Mouse (Mus musculus): ENCODE data around the gene Irf5. TPM values are rescaled to one million over a fixed set of nuclear protein-coding genes. Genes with fewer than 3 reads are reported as not detected.

The Irf5 gene
- polyA plus RNA-seq, 1 experiment from 2014 or later, result 4.2 TPM

DNA sequence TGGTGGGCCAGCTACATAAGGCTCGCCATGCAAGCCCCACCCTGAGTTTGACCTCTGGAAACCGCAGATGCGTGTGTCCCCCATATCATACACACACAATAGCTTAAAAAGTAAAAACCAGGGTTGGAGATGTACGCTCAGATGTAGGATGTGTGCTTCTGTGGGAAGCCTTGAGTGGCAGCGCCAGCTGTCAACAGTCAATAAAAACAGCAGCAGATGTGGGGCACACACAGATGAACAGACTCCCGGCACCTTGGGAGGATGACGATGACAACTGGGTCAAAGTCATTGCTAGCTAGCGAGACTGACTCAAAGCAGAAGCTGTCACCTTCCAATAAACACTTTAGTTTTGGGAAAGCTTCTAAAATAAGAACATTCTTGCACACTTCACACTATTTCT lies 13.1 kb downstream of the Irf5 start:
- Histone ChIP-seq H3K9ac (ENCODE audit: low read depth, low read length) (no peak overlapping the region), H3K4me1 (replicated peaks; ENCODE audit: control insufficient read depth, insufficient read depth, low read length) (no peaks in the 10 kb centered on the region), H3K27ac (ENCODE audit: low read depth, low read length) (no peak overlapping the region), H3K36me3 (ENCODE audit: control insufficient read depth, insufficient read depth) (peaks cover 40% of the 10 kb centered on the region), H3K9me3 (ENCODE audit: control insufficient read depth) (no peaks in the 10 kb centered on the region), H3K27me3 (replicated peaks; ENCODE audit: control insufficient read depth, insufficient read depth, low read length) (no peaks in the 10 kb centered on the region), H3K4me2 (replicated peaks; ENCODE audit: low read depth) (no peak overlapping the region), H3K4me3 (ENCODE audit: low read depth, low read length) (no peak overlapping the region)
- no peak for ATAC-seq
- 89% methylated on average over 8 of the region's 8 CpGs for WGBS
- TF ChIP-seq CTCF (IDR thresholded peaks at IDR 0.05; ENCODE audit: low read depth), result no peak

GRCm38 (mm10) chr6:29540223-29540622 lies 13.8 kb downstream of the Irf5 start:
- Histone ChIP-seq H3K4me2 (replicated peaks; ENCODE audit: low read depth) (no peak overlapping the region), H3K36me3 (ENCODE audit: control insufficient read depth, insufficient read depth) (peaks cover 45% of the 10 kb centered on the region), H3K9me3 (ENCODE audit: control insufficient read depth) (no peaks in the 10 kb centered on the region), H3K4me3 (ENCODE audit: low read depth, low read length) (no peak overlapping the region), H3K27ac (ENCODE audit: low read depth, low read length) (no peak overlapping the region), H3K27me3 (replicated peaks; ENCODE audit: control insufficient read depth, insufficient read depth, low read length) (no peaks in the 10 kb centered on the region), H3K9ac (ENCODE audit: low read depth, low read length) (no peak overlapping the region), H3K4me1 (replicated peaks; ENCODE audit: control insufficient read depth, insufficient read depth, low read length) (no peaks in the 10 kb centered on the region)
- WGBS, result 84% methylated on average over 6 of the region's 6 CpGs
- ATAC-seq, result no peak
- no peak for TF ChIP-seq CTCF (IDR thresholded peaks at IDR 0.05; ENCODE audit: low read depth)

- no peaks in the 10 kb centered on the region for H3K9me3 ChIP-seq (ENCODE audit: control insufficient read depth)
- no peak overlapping the region for H3K4me2 ChIP-seq (replicated peaks; ENCODE audit: low read depth)
- H3K4me3 ChIP-seq (ENCODE audit: low read depth, low read length), result no peak overlapping the region
- H3K27ac ChIP-seq (ENCODE audit: low read depth, low read length), result no peak overlapping the region
- H3K27me3 ChIP-seq (replicated peaks; ENCODE audit: control insufficient read depth, insufficient read depth, low read length), result no peaks in the 10 kb centered on the region
- 94% methylated on average over 1 of the region's 1 CpGs for WGBS
- H3K36me3 ChIP-seq (ENCODE audit: control insufficient read depth, insufficient read depth), result peaks cover 53% of the 10 kb centered on the region
- no peak for ATAC-seq
- no peak for TF ChIP-seq CTCF (IDR thresholded peaks at IDR 0.05; ENCODE audit: low read depth)
- H3K9ac ChIP-seq (ENCODE audit: low read depth, low read length), result no peak overlapping the region
- no peaks in the 10 kb centered on the region for H3K4me1 ChIP-seq (replicated peaks; ENCODE audit: control insufficient read depth, insufficient read depth, low read length)
These were observed 14.5 kb downstream of the Irf5 start for GRCm38 (mm10) chr6:29540956-29541355.

DNA sequence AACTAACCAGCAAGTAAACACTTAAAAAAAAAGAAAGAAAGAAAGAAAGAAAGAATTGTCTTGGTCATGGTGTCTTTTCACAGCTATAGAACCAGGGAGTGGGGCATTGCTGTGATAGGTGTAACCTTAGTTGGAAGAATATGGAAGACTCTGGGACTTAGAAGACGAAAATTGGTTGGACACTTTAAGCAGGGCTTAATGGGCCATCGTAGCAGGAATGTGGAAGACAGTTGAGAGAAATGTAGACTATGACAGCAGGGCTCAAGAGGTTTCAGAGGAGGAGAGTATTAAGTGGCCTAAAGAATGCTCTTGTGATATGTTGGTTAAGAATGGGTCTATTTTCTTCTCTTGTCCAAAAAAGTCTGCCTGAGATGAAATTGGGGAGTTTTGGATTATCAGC lies 19.2 kb downstream of the Irf5 start:
- H3K9me3 ChIP-seq (ENCODE audit: control insufficient read depth), result no peaks in the 10 kb centered on the region
- 96% methylated on average over 2 of the region's 2 CpGs for WGBS
- no peak overlapping the region for H3K27ac ChIP-seq (ENCODE audit: low read depth, low read length)
- no peak overlapping the region for H3K4me3 ChIP-seq (ENCODE audit: low read depth, low read length)
- no peaks in the 10 kb centered on the region for H3K27me3 ChIP-seq (replicated peaks; ENCODE audit: control insufficient read depth, insufficient read depth, low read length)
- no peak for TF ChIP-seq CTCF (IDR thresholded peaks at IDR 0.05; ENCODE audit: low read depth)
- peaks cover 59% of the 10 kb centered on the region for H3K36me3 ChIP-seq (ENCODE audit: control insufficient read depth, insufficient read depth)
- ATAC-seq, result no peak
- no peaks in the 10 kb centered on the region for H3K4me1 ChIP-seq (replicated peaks; ENCODE audit: control insufficient read depth, insufficient read depth, low read length)
- H3K4me2 ChIP-seq (replicated peaks; ENCODE audit: low read depth), result no peak overlapping the region
- H3K9ac ChIP-seq (ENCODE audit: low read depth, low read length), result no peak overlapping the region

DNA sequence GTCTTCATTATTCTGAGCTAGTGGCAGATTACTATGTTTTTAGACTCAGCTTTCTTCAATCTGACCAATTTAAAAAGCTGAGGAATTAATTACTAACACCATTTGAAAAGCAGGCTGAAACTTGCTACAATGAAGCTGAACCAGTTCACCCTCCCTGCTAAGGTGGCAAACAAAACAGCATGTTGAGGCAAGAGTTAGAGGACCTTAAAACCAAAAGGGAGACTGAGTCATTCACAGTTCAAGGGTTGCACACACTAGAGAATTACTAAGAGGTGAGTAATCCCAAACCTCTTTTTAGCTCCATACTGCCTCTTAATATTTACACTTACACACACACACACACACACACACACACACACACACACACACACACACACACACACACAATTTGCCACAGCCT lies 21.2 kb downstream of the Irf5 start:
- no peak overlapping the region for H3K27ac ChIP-seq (ENCODE audit: low read depth, low read length)
- no peak for ATAC-seq
- no peak overlapping the region for H3K4me2 ChIP-seq (replicated peaks; ENCODE audit: low read depth)

GRCm38 (mm10) chr6:29548086-29548485 lies 21.7 kb downstream of the Irf5 start:
- H3K36me3 ChIP-seq (ENCODE audit: control insufficient read depth, insufficient read depth), result peaks cover 55% of the 10 kb centered on the region
- no peak overlapping the region for H3K9ac ChIP-seq (ENCODE audit: low read depth, low read length)
- no peaks in the 10 kb centered on the region for H3K27me3 ChIP-seq (replicated peaks; ENCODE audit: control insufficient read depth, insufficient read depth, low read length)
- no peak overlapping the region for H3K27ac ChIP-seq (ENCODE audit: low read depth, low read length)
- H3K4me1 ChIP-seq (replicated peaks; ENCODE audit: control insufficient read depth, insufficient read depth, low read length), result no peaks in the 10 kb centered on the region
- 100% methylated on average over 1 of the region's 1 CpGs for WGBS
- no peak overlapping the region for H3K4me3 ChIP-seq (ENCODE audit: low read depth, low read length)
- TF ChIP-seq CTCF (IDR thresholded peaks at IDR 0.05; ENCODE audit: low read depth), result no peak
- no peak overlapping the region for H3K4me2 ChIP-seq (replicated peaks; ENCODE audit: low read depth)
- no peaks in the 10 kb centered on the region for H3K9me3 ChIP-seq (ENCODE audit: control insufficient read depth)
- ATAC-seq, result no peak

More for the DNA sequence above, 21.2 kb downstream of the Irf5 start:
- H3K27me3 ChIP-seq (replicated peaks; ENCODE audit: control insufficient read depth, insufficient read depth, low read length), result no peaks in the 10 kb centered on the region
- no peak overlapping the region for H3K9ac ChIP-seq (ENCODE audit: low read depth, low read length)
- no peaks in the 10 kb centered on the region for H3K9me3 ChIP-seq (ENCODE audit: control insufficient read depth)
- TF ChIP-seq CTCF (IDR thresholded peaks at IDR 0.05; ENCODE audit: low read depth), result no peak
- H3K36me3 ChIP-seq (ENCODE audit: control insufficient read depth, insufficient read depth), result peaks cover 60% of the 10 kb centered on the region
- H3K4me3 ChIP-seq (ENCODE audit: low read depth, low read length), result no peak overlapping the region
- no peaks in the 10 kb centered on the region for H3K4me1 ChIP-seq (replicated peaks; ENCODE audit: control insufficient read depth, insufficient read depth, low read length)

DNA sequence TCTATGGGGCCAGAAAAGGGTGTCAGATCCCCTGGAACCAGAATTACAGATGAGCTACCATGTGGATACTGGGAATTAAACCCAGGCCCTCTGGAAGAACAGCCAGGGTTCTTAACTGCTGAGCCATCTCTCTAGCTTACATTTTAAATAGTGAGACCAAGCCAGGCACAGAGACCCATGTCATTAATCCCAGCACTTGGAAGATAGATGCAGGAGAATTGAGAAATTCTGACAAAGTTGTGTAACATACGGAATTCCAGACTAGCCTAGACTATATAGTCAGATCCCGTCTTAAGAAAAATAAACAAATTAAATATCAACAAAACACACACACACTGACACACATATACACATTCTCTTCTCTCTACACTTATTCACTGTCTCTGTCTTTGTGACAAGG lies 26.1 kb downstream of the Irf5 start:
- H3K9me3 ChIP-seq (ENCODE audit: control insufficient read depth), result no peaks in the 10 kb centered on the region
- 73% methylated on average over 2 of the region's 2 CpGs for WGBS
- no peak overlapping the region for H3K27ac ChIP-seq (ENCODE audit: low read depth, low read length)
- no peaks in the 10 kb centered on the region for H3K4me1 ChIP-seq (replicated peaks; ENCODE audit: control insufficient read depth, insufficient read depth, low read length)
- no peaks in the 10 kb centered on the region for H3K27me3 ChIP-seq (replicated peaks; ENCODE audit: control insufficient read depth, insufficient read depth, low read length)
- no peak for TF ChIP-seq CTCF (IDR thresholded peaks at IDR 0.05; ENCODE audit: low read depth)
- peaks cover 56% of the 10 kb centered on the region for H3K36me3 ChIP-seq (ENCODE audit: control insufficient read depth, insufficient read depth)
- ATAC-seq, result no peak
- H3K9ac ChIP-seq (ENCODE audit: low read depth, low read length), result no peak overlapping the region
- no peak overlapping the region for H3K4me3 ChIP-seq (ENCODE audit: low read depth, low read length)
- H3K4me2 ChIP-seq (replicated peaks; ENCODE audit: low read depth), result no peak overlapping the region
